Mouse (Mus musculus) adrenal gland, postnatal 36 days (tissue): ENCODE results near the gene Bola3. TPM values are rescaled to one million over a fixed set of nuclear protein-coding genes. Genes with fewer than 3 reads are reported as not detected.

Experiments
- DNase-seq, 2 experiments: peaks; one replicate each; pipeline ENCODE4 v3.0.0; 2021; ENCODE audit warnings: mixed read lengths in 1 of 2
- total RNA-seq, 2 experiments: library from RNA; stranded (reverse); gene quantifications; 2 replicates each; pipeline ENCODE4 v1.2.3; 2021

The Bola3 gene
- total RNA-seq, 2 experiments from 2014 or later, result 177 to 218 TPM

DNA sequence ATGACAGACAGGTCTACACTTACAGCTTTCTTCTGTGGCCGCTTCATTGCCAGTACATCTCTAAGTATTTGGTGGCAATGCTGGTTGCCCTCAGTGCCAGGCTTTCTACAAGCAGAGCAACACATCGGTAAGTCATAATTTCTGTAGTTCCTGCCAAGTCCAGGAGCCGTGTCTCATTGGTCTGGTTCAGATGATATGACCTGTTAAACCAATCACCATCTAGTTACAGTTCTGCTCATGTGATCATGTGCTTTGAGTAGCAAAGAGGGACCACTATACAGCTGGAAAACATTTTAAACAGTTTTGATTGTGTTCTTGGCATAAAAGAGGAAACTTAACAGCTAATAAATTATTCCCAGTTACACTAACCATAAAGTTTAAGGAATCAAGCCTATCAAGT, 1.0 kb upstream of the Bola3 start:
- no peak for DNase-seq

DNA sequence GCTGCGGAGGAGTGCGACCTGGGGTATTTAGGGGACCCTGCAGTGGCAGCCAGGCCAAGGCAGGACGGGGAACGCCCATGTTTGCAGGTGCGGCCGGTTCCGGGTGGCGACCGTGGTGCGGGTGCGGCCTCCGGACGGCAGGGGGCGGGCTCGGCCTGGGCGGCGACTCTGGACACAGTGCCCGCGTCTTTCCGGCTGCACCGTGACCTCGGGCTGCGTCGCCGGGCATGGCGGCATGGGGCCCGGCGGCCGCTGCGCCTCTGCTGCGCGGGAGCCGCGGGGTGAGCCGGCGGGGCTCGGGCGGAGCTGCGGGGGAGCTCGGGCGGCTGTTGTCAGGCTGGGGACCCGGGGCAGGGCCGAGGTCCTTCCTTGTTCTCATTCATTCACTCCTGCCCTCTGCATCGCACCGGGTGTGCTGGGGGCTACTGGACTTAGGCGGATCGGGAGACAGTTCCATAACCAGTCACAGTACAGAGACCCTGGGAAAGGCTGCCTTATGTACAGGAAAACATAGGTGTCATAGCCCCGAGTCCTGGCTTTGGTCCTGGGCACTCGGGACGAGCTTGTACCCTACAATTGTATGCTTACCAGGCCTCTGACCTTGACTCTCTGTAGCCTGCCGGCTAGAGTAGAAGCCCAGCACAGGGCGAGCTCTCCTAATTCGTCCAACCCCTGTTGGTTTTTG, 469 bp downstream of the Bola3 start:
- peak; percentile 94 to 96 for DNase-seq

DNA sequence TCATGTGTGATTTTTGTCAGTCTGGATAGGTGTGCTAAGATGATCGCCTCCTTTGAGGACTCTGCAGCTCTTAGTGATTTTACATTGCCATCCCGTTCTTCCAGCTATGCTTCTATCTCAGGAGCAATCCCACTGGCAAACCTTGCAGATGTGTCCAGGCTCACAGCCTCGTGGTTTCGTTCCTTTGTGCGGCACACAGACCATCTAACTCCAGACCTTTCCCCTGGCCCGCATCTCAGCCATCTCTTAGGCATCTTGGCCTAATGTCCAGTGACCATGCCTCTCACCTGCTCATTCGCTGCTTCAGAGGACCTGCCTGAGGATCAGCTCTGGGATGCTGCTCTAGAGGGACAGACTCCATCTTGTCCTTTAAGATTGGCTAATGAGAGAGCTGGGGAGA, 1.2 kb downstream of the Bola3 start:
- no peak for DNase-seq

DNA sequence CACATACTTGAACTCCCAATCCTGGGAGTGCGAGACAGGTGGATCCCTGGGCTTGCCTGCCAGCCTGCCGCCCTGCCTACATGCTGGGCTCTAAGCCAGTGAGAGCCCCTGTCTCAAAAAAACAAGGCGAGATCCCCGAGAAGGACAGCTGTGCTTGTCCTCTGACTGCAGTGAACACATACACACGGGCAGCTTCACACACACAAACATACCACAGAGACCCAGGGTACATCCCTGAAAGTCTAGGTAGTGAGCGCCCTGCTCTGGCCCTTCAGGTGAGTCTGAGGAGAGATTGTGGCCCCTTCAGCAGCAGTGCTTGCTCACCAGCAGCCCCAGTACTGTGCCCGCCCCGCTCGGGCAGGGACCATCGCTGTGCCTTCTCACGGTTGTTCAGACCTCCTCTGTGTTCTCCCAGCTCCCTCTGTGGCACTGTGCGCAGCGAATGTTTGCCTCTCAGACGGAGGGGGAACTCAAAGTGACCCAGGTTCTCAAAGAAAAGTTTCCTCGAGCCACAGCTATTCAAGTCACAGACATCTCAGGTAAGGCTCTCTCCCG, 2.0 kb downstream of the Bola3 start:
- DNase-seq, result no peak

GRCm38 (mm10) chr6:83351490-83352160, 2.7 kb downstream of the Bola3 start:
- DNase-seq, result no peak

- no peak for DNase-seq
Measured at GRCm38 (mm10) chr6:83352666-83353410, 3.9 kb downstream of the Bola3 start.

DNA sequence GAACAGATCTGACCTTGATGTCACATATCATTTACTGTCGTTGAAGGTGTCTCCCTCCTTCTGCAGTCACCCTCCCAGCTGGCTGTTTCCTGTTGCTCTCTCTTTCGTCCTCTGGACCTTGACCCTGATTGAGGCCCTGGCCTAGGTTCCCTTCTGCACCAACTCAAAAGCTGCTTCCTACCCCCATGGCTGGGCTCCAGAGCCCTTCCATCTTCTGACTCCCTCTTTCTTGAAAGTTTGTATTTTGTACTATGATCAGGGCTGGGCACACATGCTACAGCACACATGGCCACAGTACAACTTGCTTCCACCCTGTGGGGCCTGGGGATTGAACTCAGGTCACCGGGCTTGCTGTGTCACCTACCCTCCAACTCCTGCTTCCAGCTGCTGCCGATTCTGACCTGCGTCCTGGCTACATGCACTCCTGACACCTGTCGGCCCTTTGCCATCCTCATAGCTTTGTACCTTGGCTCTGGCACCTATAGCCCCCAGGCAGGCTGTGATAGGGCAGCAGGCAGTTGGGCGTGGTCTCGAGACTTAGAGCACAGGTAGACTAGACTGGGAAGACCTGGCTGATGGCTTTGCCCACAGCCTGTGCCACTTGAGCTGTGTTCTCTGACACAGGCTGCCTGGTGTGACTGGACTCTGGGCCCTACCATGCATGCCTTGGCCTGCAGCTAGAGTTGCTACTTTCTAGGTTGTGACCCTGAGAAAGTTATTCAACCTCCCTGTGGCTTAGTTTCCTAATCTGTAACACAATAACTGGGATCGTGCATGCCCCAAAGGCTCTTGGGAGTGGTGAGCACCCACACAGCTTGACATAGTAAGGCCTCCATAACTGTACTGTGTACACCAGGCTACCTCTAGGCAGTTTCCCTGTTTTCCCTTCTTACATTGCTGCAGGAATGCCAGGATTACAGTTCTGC, 6.2 kb downstream of the Bola3 start:
- peak in 1 of 2 experiments; percentile 26 for DNase-seq

DNA sequence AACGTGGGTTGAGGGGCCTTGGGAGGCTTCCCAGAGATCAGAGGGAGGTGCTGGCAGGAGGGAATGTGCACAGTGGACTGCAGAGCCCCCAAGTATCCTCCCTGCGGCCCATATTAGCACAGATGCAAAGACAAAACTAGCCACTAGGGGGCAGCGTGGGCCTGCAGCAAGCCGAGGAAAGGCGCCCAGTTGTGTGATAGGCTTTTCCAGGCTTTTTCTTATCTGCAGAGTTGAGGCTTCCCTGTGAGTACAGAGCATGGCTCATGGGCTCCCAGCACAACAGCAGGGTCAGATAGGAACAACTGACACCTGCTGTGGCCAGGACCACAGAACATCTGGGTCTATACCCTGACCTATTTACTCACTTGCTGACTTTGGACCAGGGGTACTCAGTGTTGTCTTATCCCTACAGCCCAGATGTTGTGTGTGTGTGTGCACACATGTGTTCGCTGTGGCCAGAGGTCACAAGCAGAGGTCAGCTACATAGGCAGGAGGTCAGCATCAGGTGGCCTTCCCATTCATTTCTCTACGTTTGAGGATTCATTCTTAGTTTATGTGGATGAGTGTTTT, 7.7 kb downstream of the Bola3 start:
- DNase-seq, result peak; percentile 87 to 90

- no peak for DNase-seq
Measured at GRCm38 (mm10) chr6:83357436-83357835, 8.5 kb downstream of the Bola3 start.

GRCm38 (mm10) chr6:83361523-83362248, 12.7 kb downstream of the Bola3 start:
- DNase-seq, result no peak

GRCm38 (mm10) chr6:83363075-83363474, 14.1 kb downstream of the Bola3 start:
- no peak for DNase-seq

GRCm38 (mm10) chr6:83370316-83370965, 21.5 kb downstream of the Bola3 start:
- no peak for DNase-seq

DNA sequence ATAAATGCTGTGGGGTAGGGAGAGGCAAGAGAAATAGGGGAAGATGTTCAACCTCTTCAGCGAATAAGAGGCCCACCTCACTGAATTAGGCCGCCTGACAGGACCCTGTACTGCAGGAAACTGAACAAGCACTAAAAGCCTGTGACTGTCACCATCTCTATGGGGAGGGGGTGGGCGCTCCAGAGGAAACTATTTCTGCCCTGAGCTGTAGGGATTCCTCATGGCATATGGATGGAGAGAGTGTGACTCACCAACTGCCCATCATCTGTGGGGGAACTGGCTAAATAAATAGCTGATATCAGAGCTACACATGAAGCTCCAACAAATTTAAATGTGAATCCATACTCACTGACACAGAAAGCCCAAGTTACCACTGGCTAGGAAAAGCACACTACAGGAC, 22.4 kb downstream of the Bola3 start:
- DNase-seq, result no peak

DNA sequence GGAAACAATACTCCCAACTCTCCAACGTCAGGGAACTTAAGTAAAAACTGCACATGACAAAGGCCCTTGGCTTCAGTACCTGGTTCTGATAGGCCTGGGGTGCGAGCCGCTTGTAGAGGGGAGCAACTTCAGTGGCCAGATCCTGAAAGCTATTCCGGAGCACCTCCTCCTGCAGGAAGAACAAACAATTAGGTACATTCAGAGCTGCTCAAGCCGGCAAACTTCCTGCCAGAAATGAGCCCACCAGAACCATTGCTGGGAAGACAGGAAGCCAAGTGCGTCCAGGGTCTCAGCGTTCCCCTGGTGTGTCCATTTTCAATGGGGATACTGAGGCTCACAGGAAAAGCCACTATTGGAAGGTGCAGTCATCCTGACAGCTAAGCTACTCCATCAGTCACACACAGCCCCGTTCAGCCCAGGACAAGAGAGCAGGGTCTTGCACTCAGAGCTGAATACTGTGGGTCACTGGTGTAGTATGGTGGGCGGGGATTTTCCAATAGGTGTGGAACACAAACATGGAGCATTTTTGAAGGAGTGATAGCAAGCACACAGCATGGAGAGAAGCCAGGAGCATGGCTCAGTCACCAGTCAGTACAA, 24.9 kb downstream of the Bola3 start:
- DNase-seq, result no peak

DNA sequence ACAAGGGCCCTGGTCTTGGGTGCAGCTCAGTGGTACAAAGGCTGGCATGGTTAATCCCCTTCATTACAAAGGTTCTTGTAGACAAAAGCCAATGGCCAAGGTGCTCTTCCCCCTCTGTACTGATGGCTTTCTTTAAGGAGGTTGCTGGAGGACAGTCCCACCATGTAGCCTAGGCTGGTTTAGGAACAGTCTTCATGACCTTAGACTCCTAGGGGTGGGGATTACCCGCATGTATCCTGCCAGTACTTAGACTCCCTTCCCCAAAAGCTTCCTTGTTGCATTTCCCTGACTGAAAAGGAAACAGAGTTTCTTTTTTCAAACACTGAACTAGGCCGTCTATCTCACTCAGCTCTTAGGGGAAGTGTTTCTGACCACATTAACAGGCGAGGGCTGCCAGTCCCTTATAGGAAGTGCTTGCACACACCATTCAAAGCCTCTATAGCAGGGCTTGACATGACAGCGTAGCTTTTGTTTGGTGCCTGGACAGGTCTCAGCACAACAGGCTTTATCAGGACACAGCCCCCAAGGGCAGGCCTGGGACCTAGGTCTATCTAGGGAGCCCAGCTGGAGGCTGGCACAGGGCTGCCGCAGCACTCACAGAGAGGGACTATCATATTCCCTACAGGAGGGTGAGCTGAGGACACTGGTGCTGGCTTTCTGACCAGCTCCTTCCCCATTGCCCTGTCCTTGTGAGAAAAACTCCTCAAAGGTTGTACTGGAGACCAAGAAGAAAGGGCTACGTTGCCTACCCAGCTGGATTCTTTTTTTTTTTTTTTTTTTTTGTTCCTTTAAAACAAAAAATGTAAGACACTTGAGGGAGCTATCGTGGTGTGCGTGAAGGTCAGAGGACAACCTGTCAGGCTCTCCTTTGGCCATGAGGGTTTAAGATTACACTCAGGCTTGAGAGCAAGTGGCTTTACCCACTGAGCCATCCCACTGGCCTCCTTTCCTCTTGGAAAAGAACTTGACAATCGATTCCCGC, 32.9 kb downstream of the Bola3 start:
- DNase-seq, result peak in 1 of 2 experiments; percentile 37

- DNase-seq, result no peak
Measured at GRCm38 (mm10) chr6:83385569-83386090, 36.7 kb downstream of the Bola3 start.

- peak in 1 of 2 experiments; percentile 19 for DNase-seq
Measured at GRCm38 (mm10) chr6:83392166-83392780, 43.3 kb downstream of the Bola3 start.

GRCm38 (mm10) chr6:83394122-83394521, 45.2 kb downstream of the Bola3 start:
- DNase-seq, result no peak
